Mouse (Mus musculus): ENCODE data around the gene Ceacam11. TPM values are rescaled to one million over a fixed set of nuclear protein-coding genes. Genes with fewer than 3 reads are reported as not detected.
"Not testable (repeated sequence)": the region's sequence is repeated elsewhere in the genome, so short reads cannot be mapped to it uniquely, and the experiment has no call there.

Ceacam11 gene
- not detected in 2 replicates for polyA plus RNA-seq (2012; rRNA removed)

GRCm38 (mm10) chr7:17971824-17972223 is at the start of gene Ceacam11:
Gene Ceacam11, plus strand, starts transcription at chr7:17972124.
- Histone ChIP-seq H3K27ac (ENCODE audit: insufficient read depth, low read length) (no peak within 1 kb of the TSS), H3K4me1 (ENCODE audit: control insufficient read depth, insufficient read depth, insufficient read length) (no peaks in the 10 kb centered on the region), H3K4me3 (ENCODE audit: extremely low read depth, insufficient read depth, insufficient read length) (no peak within 1 kb of the TSS), H3K27me3 (ENCODE audit: control insufficient read depth, insufficient read depth, low read length) (no peaks in the 10 kb centered on the region), H3K36me3 (ENCODE audit: control insufficient read depth, insufficient read depth, low read length) (no peaks in the 10 kb centered on the region)
- no peak for DNase-seq (ENCODE audit: low read depth in 1 of 2, low spot score in 2 of 2)
- 75% methylated on average over 4 of the region's 4 CpGs for WGBS
- no peak for TF ChIP-seq CTCF (IDR thresholded peaks at IDR 0.05; ENCODE audit: extremely low read depth, insufficient read depth, insufficient read length, insufficient replicate concordance)
- TF ChIP-seq POLR2A (IDR thresholded peaks at IDR 0.05; ENCODE audit: low read depth, low read length), result no peak

- not testable (repeated sequence) for H3K27me3 ChIP-seq (ENCODE audit: control insufficient read depth, insufficient read depth, low read length); DNase-seq (ENCODE audit: low read depth in 1 of 2, low spot score in 2 of 2); H3K4me1 ChIP-seq (ENCODE audit: control insufficient read depth, insufficient read depth, insufficient read length); H3K27ac ChIP-seq (ENCODE audit: insufficient read depth, low read length); H3K36me3 ChIP-seq (ENCODE audit: control insufficient read depth, insufficient read depth, low read length); H3K4me3 ChIP-seq (ENCODE audit: extremely low read depth, insufficient read depth, insufficient read length)
- WGBS, result 95% methylated on average over 1 of the region's 1 CpGs
Observed at GRCm38 (mm10) chr7:18001131-18001530, 29.2 kb downstream of the Ceacam11 start.

GRCm38 (mm10) chr7:18009589-18009988 is 37.7 kb downstream of the Ceacam11 start, which contains the start of gene Ceacam13:
Gene Ceacam13, plus strand, starts transcription at chr7:18009889.
- Histone ChIP-seq H3K4me1 (ENCODE audit: control insufficient read depth, insufficient read depth, insufficient read length) (no peaks in the 10 kb centered on the region), H3K27ac (ENCODE audit: insufficient read depth, low read length) (no peak within 1 kb of the TSS), H3K36me3 (ENCODE audit: control insufficient read depth, insufficient read depth, low read length) (no peaks in the 10 kb centered on the region), H3K4me3 (ENCODE audit: extremely low read depth, insufficient read depth, insufficient read length) (no peak within 1 kb of the TSS), H3K27me3 (ENCODE audit: control insufficient read depth, insufficient read depth, low read length) (no peaks in the 10 kb centered on the region)
- no peak for DNase-seq (ENCODE audit: low read depth in 1 of 2, low spot score in 2 of 2)
- no peak for TF ChIP-seq CTCF (IDR thresholded peaks at IDR 0.05; ENCODE audit: extremely low read depth, insufficient read depth, insufficient read length, insufficient replicate concordance)
- no peak for TF ChIP-seq POLR2A (IDR thresholded peaks at IDR 0.05; ENCODE audit: low read depth, low read length)
- 81% methylated on average over 4 of the region's 4 CpGs for WGBS

Other genes with a start within 250 kb of the Ceacam11 start
- gene Ceacam14, start 159.5 kb upstream of the Ceacam11 start, polyA plus RNA-seq (2012; rRNA removed), result not detected in 2 replicates
- not detected in 2 replicates for gene Gm5155, start 100.4 kb upstream of the Ceacam11 start, polyA plus RNA-seq (2012; rRNA removed)
- not detected in 2 replicates for gene Ceacam13, start 37.8 kb downstream of the Ceacam11 start, polyA plus RNA-seq (2012; rRNA removed)
- gene Ceacam12, start 93.8 kb downstream of the Ceacam11 start, polyA plus RNA-seq (2012; rRNA removed), result not detected in 2 replicates
- gene Igfl3, start 204.4 kb downstream of the Ceacam11 start, polyA plus RNA-seq (2012; rRNA removed), result not detected in 2 replicates

All from spleen, adult 2 months (tissue).